Mouse (Mus musculus) lung, embryonic 14.5 days (tissue): ENCODE data around the gene Mycbp2. TPM values are rescaled to one million over a fixed set of nuclear protein-coding genes. Genes with fewer than 3 reads are reported as not detected.

Experiments
- ATAC-seq: fragments of 200-750 bp; cut with Nextera tagmentation; 2 replicates; pipeline ENCODE4 v1.8.0; 2017; ENCODE audit warnings: mild to moderate bottlenecking, moderate TSS enrichment, moderate library complexity; ENCODE audit not compliant: insufficient read depth
- DNase-seq: peaks from one replicate; pipeline ENCODE4 v3.0.0-alpha.2; 2015
- H3K27ac ChIP-seq: fragments of 300-500 bp; sonication (generic); 2 replicates; pipeline ENCODE4 v1.5.1; 2014; ENCODE audit warnings: low read depth, mild to moderate bottlenecking, moderate library complexity
- H3K27me3 ChIP-seq: fragments of 300-500 bp; sonication (generic); 2 replicates; pipeline ENCODE4 v1.6.1; 2014; ENCODE audit warnings: low read length, control low read depth; ENCODE audit not compliant: insufficient read depth
- H3K36me3 ChIP-seq: fragments of 300-500 bp; sonication (generic); 2 replicates; pipeline ENCODE4 v1.6.1; 2014; ENCODE audit warnings: control low read depth; ENCODE audit not compliant: insufficient read depth
- H3K4me1 ChIP-seq: fragments of 300-500 bp; sonication (generic); 2 replicates; pipeline ENCODE4 v1.6.1; 2014; ENCODE audit warnings: antibody characterized with exemption, control low read depth; ENCODE audit not compliant: insufficient read depth
- H3K4me2 ChIP-seq: fragments of 300-500 bp; sonication (generic); 2 replicates; pipeline ENCODE4 v1.6.1; 2014; ENCODE audit warnings: mild to moderate bottlenecking
- H3K4me3 ChIP-seq: fragments of 300-500 bp; sonication (generic); 2 replicates; pipeline ENCODE4 v1.5.1; 2014; ENCODE audit warnings: low read depth, low read length
- H3K9ac ChIP-seq: fragments of 300-500 bp; sonication (generic); 2 replicates; pipeline ENCODE4 v1.6.1; 2014
- H3K9me3 ChIP-seq: fragments of 300-500 bp; sonication (generic); 2 replicates; pipeline ENCODE4 v1.6.1; 2016; ENCODE audit warnings: low read depth, low read length, control low read depth
- CTCF ChIP-seq: IDR thresholded peaks from 2 replicates; pipeline ENCODE4 v1.5.1; 2016; ENCODE audit warnings: antibody characterized with exemption, low read depth
- WGBS: fragments of 180-500 bp; shearing (Covaris S2); extraction: QIAGEN DNeasy Blood & Tissue Kit; methylation state at CpG from one replicate; pipeline ENCODE4 v1.1.7; 2014; 5-methylcytosine and 5-hydroxymethylcytosine counted together
- polyA plus RNA-seq: library from polyadenylated mRNA; unstranded; fragments of >200 nt; fragmentation: Nextera tagmentation; extraction: Ambion mirVana; gene quantifications from 2 replicates; pipeline ENCODE4 v1.2.1, GENCODE M21; 2014

The Mycbp2 gene
- polyA plus RNA-seq, 1 experiment from 2014 or later, result 22.7 TPM

DNA sequence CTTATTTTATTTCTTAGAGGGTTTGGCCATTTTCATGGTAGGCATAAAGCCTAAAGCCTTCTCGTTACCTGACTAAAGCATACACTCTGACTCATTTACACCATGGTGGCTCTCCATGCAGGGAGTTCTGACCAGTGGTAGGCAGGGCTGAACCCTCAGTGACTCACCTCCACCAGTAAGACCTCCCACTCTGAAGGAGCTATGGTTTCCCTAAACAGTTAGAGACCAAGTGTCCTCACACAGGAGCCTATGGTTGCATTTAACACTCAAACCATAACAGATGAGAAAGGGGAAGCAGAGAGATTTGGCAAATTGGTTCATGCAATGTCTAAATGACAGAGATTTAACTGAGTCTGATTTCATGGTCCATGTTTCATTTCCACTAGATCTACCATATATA lies 28.9 kb upstream of the Mycbp2 start:
- ATAC-seq, result no peak
- H3K4me2 ChIP-seq, result no peak overlapping the region
- H3K4me1 ChIP-seq, result no peaks in the 10 kb centered on the region
- no peak overlapping the region for H3K27ac ChIP-seq
- no peak overlapping the region for H3K4me3 ChIP-seq
- DNase-seq, result no peak
- H3K9ac ChIP-seq, result no peak overlapping the region
- H3K9me3 ChIP-seq, result no peaks in the 10 kb centered on the region
- WGBS, result 70% methylated on average over 1 of the region's 1 CpGs
- H3K27me3 ChIP-seq, result no peaks in the 10 kb centered on the region
- no peak for TF ChIP-seq CTCF
- no peaks in the 10 kb centered on the region for H3K36me3 ChIP-seq

DNA sequence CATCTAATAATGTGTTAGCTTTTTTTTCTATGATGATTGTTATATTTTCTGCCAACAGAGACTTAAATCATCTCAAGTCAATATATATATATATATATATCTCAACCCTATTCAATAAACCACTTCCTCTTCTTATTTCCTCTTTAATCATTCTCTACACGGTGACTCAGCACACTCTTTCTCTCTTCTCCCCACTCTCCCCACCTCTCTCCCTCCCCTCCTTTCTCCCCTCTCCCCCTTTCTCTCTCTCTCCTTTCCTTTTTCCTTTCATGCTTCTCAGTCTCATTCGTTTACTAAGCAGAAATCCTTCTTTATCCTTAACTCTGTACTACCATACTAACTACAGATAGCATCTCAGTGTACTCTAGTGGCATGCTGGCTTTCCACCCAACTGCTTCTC lies 16.6 kb upstream of the Mycbp2 start:
- TF ChIP-seq CTCF, result no peak
- H3K27me3 ChIP-seq, result no peaks in the 10 kb centered on the region
- 32% methylated on average over 2 of the region's 2 CpGs for WGBS
- H3K4me2 ChIP-seq, result no peak overlapping the region
- ATAC-seq (no peak), DNase-seq (no peak)
- no peaks in the 10 kb centered on the region for H3K9me3 ChIP-seq
- no peak overlapping the region for H3K9ac ChIP-seq
- H3K4me1 ChIP-seq, result no peaks in the 10 kb centered on the region
- H3K4me3 ChIP-seq, result no peak overlapping the region
- no peak overlapping the region for H3K27ac ChIP-seq
- H3K36me3 ChIP-seq, result no peaks in the 10 kb centered on the region

DNA sequence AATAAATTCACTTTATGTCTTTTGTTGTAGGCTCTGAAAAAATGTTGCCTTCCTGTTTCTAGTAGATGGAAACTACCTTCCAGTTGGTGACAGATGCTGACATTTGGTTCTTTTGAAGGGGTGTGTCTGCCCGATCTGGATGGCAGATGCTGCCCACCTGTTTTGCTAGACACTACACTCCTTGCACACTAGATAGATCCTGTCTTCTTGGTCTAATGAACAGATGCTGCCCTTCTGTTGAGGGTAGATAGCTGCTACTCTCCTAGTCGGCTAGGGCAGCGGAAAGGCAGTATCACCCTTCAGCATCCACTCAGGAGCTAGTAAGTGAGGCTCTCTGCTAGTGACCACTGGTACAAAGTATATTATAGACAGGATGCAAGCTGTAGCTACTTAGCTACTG lies 9.5 kb upstream of the Mycbp2 start:
- H3K4me2 ChIP-seq, result no peak overlapping the region
- H3K9ac ChIP-seq, result no peak overlapping the region
- no peak for TF ChIP-seq CTCF
- no peak for DNase-seq
- no peaks in the 10 kb centered on the region for H3K9me3 ChIP-seq
- H3K4me3 ChIP-seq, result no peak overlapping the region
- 70% methylated on average over 3 of the region's 3 CpGs for WGBS
- no peak for ATAC-seq
- no peak overlapping the region for H3K27ac ChIP-seq
- no peaks in the 10 kb centered on the region for H3K27me3 ChIP-seq
- H3K4me1 ChIP-seq, result no peaks in the 10 kb centered on the region
- H3K36me3 ChIP-seq, result no peaks in the 10 kb centered on the region

DNA sequence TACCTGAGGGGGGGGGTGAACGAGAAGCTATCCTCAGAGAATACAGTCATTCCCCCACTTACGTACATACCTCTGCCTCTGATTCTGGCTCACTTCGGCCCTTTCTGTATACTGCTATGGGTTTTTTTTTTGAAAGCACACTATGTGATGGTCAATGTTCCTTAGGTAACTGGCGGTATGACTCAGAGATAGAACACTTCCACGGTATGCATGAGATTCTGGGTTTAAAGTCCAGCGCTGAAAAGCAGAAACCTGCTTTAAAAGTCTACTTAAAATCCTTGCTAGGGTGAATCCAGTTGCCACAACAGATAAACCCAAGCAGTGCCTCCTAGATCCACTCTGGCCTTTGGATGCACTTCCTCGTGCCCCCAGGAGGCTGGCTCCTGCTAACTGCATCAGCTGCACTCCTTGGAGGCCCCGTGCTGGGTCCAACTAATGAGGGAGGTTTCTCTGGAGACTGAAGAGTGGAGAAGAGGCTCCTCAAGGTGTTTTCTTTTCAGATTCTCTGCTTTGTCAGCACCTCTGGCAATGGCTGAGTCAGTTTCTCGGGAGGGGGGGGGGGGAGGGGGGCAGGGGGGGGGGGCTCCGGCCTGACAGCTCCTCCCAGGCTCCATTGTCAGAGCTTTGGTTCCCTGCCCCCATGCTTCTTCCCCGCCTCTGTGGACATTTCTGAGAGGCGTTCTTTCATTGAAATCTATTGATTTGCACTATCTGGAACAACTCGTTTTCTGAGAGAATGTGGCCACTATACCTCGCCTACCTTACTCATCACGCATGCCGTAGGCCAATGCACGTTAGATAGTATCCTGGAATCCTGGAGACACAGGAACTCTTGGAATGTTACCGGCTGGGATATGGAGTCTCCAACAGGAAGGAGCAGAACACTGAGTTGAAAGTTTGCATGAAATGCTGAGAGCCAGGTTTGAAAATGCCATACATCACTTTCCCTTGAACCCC lies 8.1 kb upstream of the Mycbp2 start:
- Histone ChIP-seq H3K4me2 (peak overlapping the region; percentile 40; the same call in 1 of the 2 replicates), H3K9ac (no peak overlapping the region), H3K27me3 (no peaks in the 10 kb centered on the region), H3K4me3 (no peak overlapping the region), H3K4me1 (no peaks in the 10 kb centered on the region), H3K36me3 (no peaks in the 10 kb centered on the region), H3K27ac (no peak overlapping the region), H3K9me3 (no peaks in the 10 kb centered on the region)
- no peak for TF ChIP-seq CTCF
- peak; percentile 29; the same call in 1 of the 2 replicates for ATAC-seq
- peak; percentile 6 for DNase-seq
- 28% methylated on average over 18 of the region's 18 CpGs for WGBS

DNA sequence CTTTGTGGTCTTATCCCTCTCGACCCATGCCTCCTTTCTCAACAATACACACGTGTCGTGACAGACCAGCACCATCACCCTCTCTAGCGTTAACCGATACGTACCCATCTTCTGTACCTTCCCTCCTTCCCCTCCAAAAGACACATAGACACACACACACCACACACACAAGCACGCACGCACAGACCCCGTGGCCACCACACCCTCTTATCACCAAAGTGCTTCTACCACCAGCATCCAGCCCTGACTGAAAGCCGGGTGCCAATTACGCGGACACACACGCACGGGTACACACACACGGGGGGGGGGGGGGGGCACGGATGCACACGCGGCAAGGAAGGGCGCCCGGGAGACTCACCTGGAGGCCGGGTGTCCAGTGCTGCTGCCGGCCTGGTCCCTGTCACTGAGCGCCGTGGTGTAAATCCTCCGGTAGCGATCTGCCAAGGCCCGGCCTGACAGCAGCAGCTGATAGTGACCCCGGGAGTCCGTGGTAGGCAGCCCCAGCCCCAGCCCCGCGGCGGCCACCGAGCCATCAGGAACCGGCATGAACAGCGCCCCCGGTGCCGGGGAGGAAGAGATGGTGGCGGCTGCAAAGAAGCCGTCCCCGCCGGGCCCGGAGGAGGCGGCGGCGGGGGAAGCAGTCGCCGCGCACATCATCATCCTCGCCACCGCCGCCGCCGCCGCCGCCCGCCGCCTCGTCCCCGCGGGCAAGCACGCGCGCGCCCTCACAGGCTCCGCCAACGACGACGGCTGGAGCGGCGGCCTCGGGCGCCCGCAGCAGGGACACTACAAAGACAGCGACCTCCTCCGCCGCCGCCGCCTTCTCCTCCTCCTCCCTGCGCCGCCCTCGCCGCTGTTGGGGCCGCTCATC lies 521 bp downstream of the Mycbp2 start:
- H3K4me2 ChIP-seq, result peak overlapping the region; percentile 83
- no peaks in the 10 kb centered on the region for H3K27me3 ChIP-seq
- H3K27ac ChIP-seq, result peak overlapping the region; percentile 86
- ATAC-seq, result peak; percentile 67
- 0 out of 2 replicates have a peak, but pooled peaks have one; percentile 46 for TF ChIP-seq CTCF
- peak overlapping the region; percentile 73 for H3K4me3 ChIP-seq
- H3K4me1 ChIP-seq, result peaks cover 6% of the 10 kb centered on the region; the same call in 1 of the 2 replicates
- WGBS, result under 1% methylated on average over 59 of the region's 83 CpGs
- H3K9ac ChIP-seq, result peak overlapping the region; percentile 75
- H3K36me3 ChIP-seq, result no peaks in the 10 kb centered on the region
- H3K9me3 ChIP-seq, result no peaks in the 10 kb centered on the region
- peak; percentile 34 for DNase-seq

DNA sequence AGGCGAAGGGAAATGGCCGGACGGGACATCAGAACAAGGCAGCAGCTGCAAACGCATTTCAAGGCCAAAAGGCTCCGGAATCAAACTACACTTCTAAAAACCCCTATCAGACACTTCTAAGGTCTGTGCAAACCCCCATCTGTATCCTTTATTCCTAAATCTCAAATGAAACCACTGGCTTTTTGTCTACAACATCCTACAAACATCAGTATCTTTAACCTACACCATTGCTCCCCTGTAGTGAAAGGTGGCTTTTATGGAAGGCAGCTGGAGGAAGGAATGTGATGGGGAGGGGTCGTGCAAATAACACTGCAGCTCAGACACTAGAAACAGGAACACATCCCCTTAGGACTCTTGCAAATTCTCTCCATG lies 1.1 kb downstream of the Mycbp2 start:
- Histone ChIP-seq H3K27me3 (no peaks in the 10 kb centered on the region), H3K27ac (peak overlapping the region; percentile 86; the same call in 1 of the 2 replicates), H3K36me3 (no peaks in the 10 kb centered on the region), H3K4me2 (peak overlapping the region; percentile 83), H3K4me3 (peak overlapping the region; percentile 73), H3K9me3 (no peaks in the 10 kb centered on the region), H3K4me1 (peaks cover 6% of the 10 kb centered on the region; the same call in 1 of the 2 replicates), H3K9ac (peak overlapping the region; percentile 75)
- 2% methylated on average over 6 of the region's 6 CpGs for WGBS
- ATAC-seq, result no peak
- TF ChIP-seq CTCF, result no peak
- DNase-seq, result peak; percentile 59
